9 mouse cellular contexts compared by ENCODE assay signal in the genomic region with DNA sequence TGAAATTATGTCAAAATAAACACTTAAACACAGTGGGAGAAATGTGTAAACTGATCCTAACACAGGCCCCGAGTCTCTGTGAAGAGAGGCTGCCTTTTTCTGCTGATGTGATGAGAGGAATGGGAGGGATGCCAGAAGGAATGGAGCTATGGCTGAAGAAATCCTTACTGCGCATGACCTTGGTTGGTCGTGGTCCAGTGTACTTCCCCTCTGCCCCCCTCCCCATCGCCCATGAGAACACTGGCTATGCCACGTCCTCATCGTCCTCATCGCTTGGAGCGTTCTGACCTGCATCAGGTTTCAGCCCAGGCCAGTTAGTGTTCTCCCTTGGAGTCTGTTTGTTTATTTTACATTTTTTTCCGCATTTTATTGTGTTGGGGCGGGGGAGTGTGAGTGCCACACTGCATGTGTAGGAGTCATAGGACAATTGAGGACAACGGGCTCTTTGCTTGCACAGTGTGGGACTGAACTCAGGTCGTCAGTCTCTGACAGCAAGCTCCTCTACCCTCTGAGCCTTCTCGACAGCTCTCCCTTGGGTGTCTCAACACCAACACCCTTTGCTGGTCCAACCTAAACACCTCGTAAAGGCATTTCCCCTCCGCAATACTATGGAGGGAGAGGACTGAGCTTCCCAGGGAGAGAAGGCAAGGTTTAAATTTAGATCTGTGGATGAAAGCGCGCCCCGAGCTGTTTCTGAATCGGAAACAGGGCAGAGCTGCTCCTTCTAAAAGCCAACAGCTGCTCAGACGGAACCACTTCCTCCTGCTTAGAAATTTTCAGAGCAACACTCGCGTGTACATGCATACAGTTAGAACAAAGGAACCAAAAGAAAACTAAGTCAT. TPM values are rescaled to one million over a fixed set of nuclear protein-coding genes. Genes with fewer than 3 reads are reported as not detected.
A peak's percentile ranks its signal among the peaks of the same experiment; 100 is the strongest.
DNase-seq lines count a peak whose midpoint lies in the region; ATAC-seq and TF ChIP-seq lines count a peak whose summit lies in the region.
"Had no signal": no experiment of that assay in that cellular context is flagged by ENCODE, and none has a peak within 500 bp of the region (broad histone marks: within the 10 kb centered on the region; RNA-seq: fewer than 3 reads in every experiment).

No protein-coding gene starts in this region.

- H3K9me3 ChIP-seq in limb, embryonic 14.5 days (ENCODE audit: control insufficient read depth, low read length), result no peaks in the 10 kb centered on the region
- H3K9me3 ChIP-seq: midbrain, embryonic 12.5 days had no signal

- DNase-seq in layer of hippocampus, adult 11-12 months (ENCODE audit: low spot score), result peak; percentile 33
- DNase-seq in layer of hippocampus, postnatal 25 days (ENCODE audit: extremely low spot score in 1 of 2, low spot score in 1 of 2), result no peak
- peak; percentile 13 for DNase-seq in brain, embryonic 14.5 days (ENCODE audit: low read depth)
- DNase-seq in limb, embryonic 14.5 days (ENCODE audit: low spot score), result peak; percentile 39
- peak; percentile 67 to 69 for DNase-seq in spleen, postnatal 36 days (ENCODE audit: low spot score in 2 of 2)
- no peak for DNase-seq in adrenal gland, postnatal 36 days
- DNase-seq in ovary, adult 18-20 months (ENCODE audit: low spot score), result no peak

- no peaks in the 10 kb centered on the region for H3K36me3 ChIP-seq in limb, embryonic 14.5 days (ENCODE audit: control insufficient read depth, insufficient read depth, low read length)
- H3K36me3 ChIP-seq: midbrain, embryonic 12.5 days had no signal

- no peak for TF ChIP-seq CTCF in brain, embryonic 14.5 days (IDR thresholded peaks at IDR 0.05; ENCODE audit: borderline replicate concordance, extremely low read depth, insufficient read depth, insufficient read length)

- no peak overlapping the region for H3K4me3 ChIP-seq in limb, embryonic 14.5 days (replicated peaks; ENCODE audit: low read length)
- H3K4me3 ChIP-seq: midbrain, embryonic 12.5 days had no signal

- H3K4me1 ChIP-seq in limb, embryonic 14.5 days (ENCODE audit: control insufficient read depth, insufficient read depth, low read length), result peaks cover 9% of the 10 kb centered on the region; the same call in 1 of the 2 replicates
- H3K4me1 ChIP-seq: midbrain, embryonic 12.5 days had no signal

- WGBS in limb, embryonic 14.5 days, result 46% methylated on average over 22 of the region's 22 CpGs

- peak; percentile 51 to 69 for ATAC-seq in hematopoietic stem cell, adult 5-6 weeks (replicated peaks in 1 of 2; ENCODE audit: insufficient read depth in 1 of 2, low FRiP score in 2 of 2, low TSS enrichment in 1 of 2, low read depth in 1 of 2, poor library complexity in 2 of 2, severe bottlenecking in 2 of 2)
- ATAC-seq in limb, embryonic 14.5 days (ENCODE audit: low FRiP score, low read depth), result peak; percentile 73

- H3K9ac ChIP-seq in limb, embryonic 14.5 days (ENCODE audit: low read depth, low read length, severe bottlenecking), result no peak overlapping the region
- H3K9ac ChIP-seq: midbrain, embryonic 12.5 days had no signal

- no peak for TF ChIP-seq POLR2A in brain, embryonic 14.5 days (IDR thresholded peaks at IDR 0.05; ENCODE audit: borderline replicate concordance, extremely low read depth, insufficient read depth, insufficient read length, poor library complexity, severe bottlenecking)
- TF ChIP-seq POLR2A in limb, embryonic 14.5 days (IDR thresholded peaks at IDR 0.05; ENCODE audit: borderline replicate concordance, extremely low read depth, insufficient read depth, insufficient read length), result no peak

- peak overlapping the region; percentile 75 for H3K27ac ChIP-seq in limb, embryonic 14.5 days (replicated peaks; ENCODE audit: low read depth, low read length)
- H3K27ac ChIP-seq: midbrain, embryonic 12.5 days had no signal

- no peak overlapping the region for H3K4me2 ChIP-seq in limb, embryonic 14.5 days (replicated peaks; ENCODE audit: low read depth, low read length, severe bottlenecking)
- H3K4me2 ChIP-seq: midbrain, embryonic 12.5 days had no signal

- H3K27me3 ChIP-seq in limb, embryonic 14.5 days (ENCODE audit: control insufficient read depth, insufficient read depth, low read length), result no peaks in the 10 kb centered on the region
- H3K27me3 ChIP-seq: midbrain, embryonic 12.5 days had no signal

RNA-seq across cellular contexts. Expression of gene Blm, which starts 19.5 kb away (rescaled TPM):
- total RNA-seq in layer of hippocampus, postnatal 25 days (2021), result 1 to 10 TPM; 3.8 to 5.0 TPM
- polyA plus RNA-seq in brain, embryonic 14.5 days (2012; rRNA removed), result 10.8 and 11.7 TPM in 2 replicates
- total RNA-seq in hematopoietic stem cell, adult 5-6 weeks (2017), result 37.0 and 37.3 TPM in 2 replicates
- polyA plus RNA-seq in limb, embryonic 14.5 days (2012; rRNA removed), result 12.9 and 16.2 TPM in 2 replicates
- polyA plus RNA-seq in limb, embryonic 14.5 days (2014; fragmentation: Nextera tagmentation; extraction: Ambion mirVana), result 17.8 and 18.6 TPM in 2 replicates
- 1 to 10 TPM; 3.4 to 3.9 TPM for total RNA-seq in adrenal gland, postnatal 36 days (2021)

Comparison
In these comparisons a context has a peak if more than half of its experiments do, and no peak if none do; other contexts are left out.
1. DNase-seq: peak in layer of hippocampus, adult 11-12 months (single experiment), brain, embryonic 14.5 days (single experiment), limb, embryonic 14.5 days (single experiment) and spleen, postnatal 36 days (2 of 2); none in layer of hippocampus, postnatal 25 days (0 of 2), adrenal gland, postnatal 36 days (0 of 2) and ovary, adult 18-20 months (single experiment).